Mouse (Mus musculus) yolk sac, embryonic 10.5 days (tissue): ENCODE data around the gene Utp4.
"Not testable (repeated sequence)": the region's sequence is repeated elsewhere in the genome, so short reads cannot be mapped to it uniquely, and the experiment has no call there.

Source experiments
- DNase-seq: peaks from one replicate; pipeline ENCODE4 v3.0.0-alpha.2; 2017; ENCODE audit warnings: low spot score

Gene Utp4

DNA sequence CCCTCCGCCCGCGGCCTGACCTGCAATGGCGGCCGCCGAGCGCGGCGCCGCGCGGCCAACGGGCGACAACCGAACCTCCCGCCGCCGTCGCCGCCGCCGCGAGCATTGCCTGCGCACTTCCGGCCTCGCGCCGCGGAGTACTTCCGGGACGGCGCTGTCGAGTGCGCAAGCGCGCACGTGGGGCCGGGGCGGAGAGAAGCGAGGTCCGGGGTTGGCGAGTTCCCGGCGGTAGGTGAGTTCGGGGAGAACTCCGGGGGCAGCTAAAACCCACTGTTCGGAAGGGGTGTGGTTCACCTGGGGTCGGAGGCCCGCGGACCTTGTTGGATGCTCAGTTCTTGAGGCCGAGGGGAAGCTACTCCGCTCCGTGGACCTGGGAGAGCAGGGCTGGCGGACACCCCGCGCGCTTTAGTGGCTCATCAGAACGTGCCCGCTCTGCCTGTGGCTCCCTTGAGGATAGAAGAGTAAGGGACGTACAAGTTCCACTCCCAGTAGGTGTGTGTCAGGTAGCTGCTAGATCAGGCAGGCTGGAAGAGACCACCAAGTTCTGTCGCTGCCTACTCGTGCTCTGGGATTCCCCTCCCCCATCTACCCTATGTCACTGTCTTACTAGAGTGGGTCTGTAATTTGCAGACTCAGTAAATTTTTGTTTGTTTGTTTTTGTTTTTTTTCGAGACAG, at the start of gene Utp4:
TSS of gene Utp4 (plus strand) at position 156 of the 676 bp plus-strand sequence.
- peak; percentile 87 for DNase-seq

- DNase-seq = no peak
Observed at GRCm38 (mm10) chr8:106850034-106850433, 43.4 kb upstream of the Utp4 start.

GRCm38 (mm10) chr8:106854534-106855241, 38.7 kb upstream of the Utp4 start:
- peak; percentile 47 for DNase-seq

DNA sequence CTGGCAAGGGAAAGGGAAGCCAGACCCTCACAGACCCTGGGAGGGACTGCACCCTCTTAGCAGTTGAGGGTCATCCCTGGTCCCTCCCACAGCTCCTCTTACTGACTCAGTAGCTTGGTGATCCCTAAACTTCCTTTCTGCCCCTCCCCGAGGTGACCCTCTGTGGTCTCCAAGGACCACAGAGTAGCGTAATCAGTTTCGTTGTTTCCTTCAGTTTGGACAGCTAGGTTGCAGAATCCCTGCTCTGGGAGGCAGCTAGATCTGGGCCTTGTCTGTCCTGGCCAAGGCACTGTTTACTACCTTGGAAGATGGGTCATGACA, 38.2 kb upstream of the Utp4 start:
- DNase-seq = no peak

DNA sequence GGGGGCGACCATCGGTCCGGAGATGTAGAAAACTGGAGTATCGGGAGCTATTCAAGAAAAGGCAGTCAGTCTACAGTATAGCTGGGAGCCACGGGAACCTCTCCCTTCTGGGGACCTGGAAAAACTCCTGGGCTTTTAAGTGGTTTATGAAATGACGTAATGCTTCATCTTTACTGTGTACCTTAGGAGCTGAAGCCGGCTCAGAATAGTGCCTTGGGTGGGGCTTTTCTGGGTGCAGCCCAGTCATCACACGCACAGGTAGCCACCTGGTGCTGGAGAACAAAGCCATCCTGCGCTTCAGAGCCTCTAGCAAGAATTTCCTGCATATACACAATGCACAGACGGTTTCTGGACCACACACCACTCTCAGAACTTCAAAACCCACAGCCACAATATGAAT, 30.6 kb upstream of the Utp4 start:
- no peak for DNase-seq

- no peak for DNase-seq
Observed at GRCm38 (mm10) chr8:106865354-106865753, 28.1 kb upstream of the Utp4 start.

DNA sequence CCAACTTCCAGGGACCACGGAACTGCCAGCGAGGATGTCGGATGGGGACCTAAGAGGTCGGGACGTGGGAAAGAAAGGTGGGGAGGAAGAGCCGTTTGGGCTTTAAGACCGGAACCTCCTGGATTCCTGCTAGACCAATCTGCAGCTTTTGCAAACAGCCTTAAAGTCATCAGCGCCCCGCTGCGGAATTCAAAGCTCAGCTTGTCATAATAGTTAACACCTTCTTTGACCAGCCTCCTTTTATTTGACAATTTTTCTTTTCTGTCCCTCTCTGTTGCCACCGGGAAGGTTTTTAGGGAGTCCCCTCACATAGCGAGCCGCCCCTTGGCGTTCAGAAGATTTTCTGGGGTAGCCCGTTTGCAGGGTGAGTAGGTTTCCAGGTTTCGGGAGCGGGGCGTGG, 23.4 kb upstream of the Utp4 start, which contains the start of gene Has3:
TSS of gene Has3 (plus strand) at position 192 of the 400 bp plus-strand sequence.
- DNase-seq = no peak

DNA sequence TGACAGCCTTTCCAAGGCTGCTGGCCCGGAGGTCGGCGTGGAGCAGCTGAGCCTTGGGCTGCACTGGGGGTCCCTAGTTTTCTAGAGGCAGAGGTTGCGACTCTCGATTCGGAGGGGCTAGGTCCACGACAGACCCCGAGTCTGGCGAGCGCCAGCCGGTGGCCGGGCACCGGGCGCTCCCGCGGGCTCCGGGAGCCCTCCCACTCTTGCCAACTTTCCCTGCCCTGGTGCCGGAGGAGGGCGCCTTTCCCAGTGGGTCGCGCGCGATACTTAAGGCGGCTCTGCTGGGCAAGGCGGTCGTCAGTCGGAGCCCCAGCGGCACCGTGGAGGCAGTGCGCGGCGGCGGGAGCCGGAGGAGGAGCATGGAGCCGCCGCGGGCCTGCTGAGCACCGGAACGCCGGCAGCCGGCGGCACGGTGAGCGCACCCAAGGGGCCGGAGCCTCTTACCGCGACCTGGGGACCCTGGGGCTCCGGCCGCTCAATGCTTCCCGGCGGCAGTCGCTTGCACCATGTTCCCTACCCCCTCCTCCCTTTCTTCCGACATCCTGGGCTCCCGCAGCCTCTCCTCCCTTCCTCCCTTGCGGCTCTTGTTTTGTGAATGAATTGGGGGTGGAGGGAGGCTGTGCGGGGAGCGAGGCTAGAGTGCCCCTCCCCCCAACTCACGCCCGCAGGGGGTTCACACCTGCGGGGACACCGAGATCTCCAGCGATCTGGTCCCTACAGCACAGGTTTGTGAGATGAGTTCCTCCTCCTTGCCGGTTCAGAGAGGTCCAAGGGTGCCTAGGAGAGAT, 22.7 kb upstream of the Utp4 start:
- DNase-seq = no peak

DNA sequence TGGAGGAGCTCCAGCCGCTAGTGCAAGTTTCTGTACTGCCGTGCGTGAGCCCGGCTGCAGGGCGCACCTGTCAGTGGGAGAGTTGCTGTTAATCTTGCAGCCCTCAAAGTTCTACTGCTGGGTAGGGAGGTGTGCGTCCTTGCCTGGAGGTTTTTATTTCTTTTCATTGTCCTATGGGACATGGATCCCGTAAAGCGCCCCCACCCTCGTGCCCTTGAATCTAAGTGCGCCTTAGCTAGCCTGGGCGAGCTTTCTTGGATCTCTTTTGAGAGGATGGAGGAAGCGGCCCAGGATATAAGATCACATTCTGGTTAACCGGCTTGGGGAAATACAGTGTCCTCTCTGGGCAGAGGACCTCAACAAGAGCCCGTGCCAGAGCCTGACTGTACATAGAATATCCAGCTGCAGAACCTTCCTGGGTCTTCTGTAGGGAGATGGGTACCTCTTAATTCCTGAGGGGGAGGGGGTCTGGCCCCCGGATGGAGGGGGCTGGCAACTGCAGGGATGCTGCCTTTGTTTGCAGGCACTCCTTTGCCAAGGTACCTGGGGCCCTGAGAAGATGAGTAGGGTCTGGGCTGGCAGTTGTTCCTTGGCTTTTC, 22.0 kb upstream of the Utp4 start:
- DNase-seq = no peak

GRCm38 (mm10) chr8:106871931-106872371, 21.5 kb upstream of the Utp4 start:
- DNase-seq = no peak

DNA sequence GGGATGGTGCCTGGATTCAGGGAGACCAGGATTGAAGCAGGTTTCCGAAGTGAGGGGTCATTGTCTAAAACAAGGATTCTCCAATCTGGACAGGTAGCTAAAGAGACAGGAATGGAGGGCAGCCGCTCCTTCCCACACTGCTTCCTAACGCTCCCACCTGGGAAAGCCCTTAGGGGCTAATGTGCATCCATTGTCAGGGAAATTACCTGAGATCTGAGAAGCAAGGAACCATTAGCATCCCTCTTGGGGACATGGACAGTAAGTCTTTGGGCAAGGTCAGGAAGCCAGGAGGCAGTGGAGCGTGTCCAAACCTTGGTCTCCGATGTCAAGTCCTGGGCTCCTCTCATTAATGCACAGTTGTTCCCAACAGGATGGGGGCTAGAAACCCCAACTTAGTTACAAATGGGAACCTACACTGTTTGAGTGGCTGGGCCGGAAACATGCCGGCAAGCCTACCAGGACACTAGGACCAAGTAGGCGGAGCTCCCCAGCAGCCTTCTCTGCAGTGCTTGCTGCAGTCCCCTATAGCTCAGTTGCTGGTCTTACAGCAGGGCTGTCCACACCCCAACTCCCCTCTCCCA, 20.9 kb upstream of the Utp4 start:
- no peak for DNase-seq

DNA sequence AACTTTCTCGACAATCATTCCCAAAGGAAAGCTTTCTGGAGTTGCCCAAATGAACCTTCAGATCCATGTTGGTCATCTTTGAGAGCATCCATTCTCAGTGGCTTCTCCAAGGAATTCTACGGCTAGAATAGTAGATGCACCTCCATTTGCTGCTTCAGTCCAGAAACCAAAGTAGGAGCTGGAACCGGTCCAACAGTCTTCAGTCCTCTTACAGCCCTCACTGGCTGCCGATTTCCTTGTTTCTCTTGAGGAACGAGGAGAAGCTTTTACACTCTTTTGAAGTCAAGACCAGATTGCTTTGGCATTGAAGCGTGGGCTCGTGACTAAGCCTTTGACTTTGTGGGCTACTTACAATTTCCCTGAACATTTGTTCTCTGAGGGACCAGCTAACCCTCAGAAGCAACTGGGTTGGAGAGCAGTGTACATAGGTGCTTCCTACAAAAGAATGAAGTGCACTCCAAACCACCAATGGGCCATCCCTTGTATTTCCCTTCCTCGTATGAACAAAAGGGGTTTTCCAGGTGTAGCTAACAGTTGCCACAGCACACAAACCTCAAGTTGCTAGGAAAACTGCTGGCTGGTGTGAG, 13.2 kb upstream of the Utp4 start:
- DNase-seq = no peak

- DNase-seq = not testable (repeated sequence)
Observed at GRCm38 (mm10) chr8:106884094-106884493, 9.3 kb upstream of the Utp4 start.

DNA sequence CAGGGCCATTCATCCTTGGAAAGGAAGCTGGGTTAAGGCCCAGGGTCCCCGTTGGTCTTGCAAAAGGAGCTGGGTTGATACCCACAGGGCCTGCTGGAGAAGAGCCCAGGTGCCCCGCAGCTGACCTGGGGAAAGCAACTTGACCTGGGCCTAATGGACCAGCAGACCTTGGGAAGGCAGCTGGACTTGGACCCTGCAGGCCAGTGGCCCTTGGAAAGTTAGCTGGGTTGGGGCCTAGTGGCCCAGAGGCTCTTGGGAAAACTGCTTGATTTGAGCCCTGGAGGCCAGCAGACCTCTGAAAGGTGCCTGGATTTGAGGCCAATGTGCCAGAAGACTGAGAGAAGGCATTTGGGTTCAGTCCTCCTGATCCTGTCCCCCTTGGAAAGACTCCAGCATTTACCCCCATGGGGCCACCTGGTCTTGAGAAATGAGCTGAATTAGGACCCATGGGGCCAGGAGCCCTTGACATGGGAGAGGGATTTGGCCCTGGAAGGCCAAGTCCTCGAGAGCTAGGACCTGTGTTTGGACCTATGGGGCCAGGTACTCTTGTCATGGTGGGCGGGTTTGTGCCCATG, 8.5 kb upstream of the Utp4 start:
- DNase-seq = not testable (repeated sequence)

DNA sequence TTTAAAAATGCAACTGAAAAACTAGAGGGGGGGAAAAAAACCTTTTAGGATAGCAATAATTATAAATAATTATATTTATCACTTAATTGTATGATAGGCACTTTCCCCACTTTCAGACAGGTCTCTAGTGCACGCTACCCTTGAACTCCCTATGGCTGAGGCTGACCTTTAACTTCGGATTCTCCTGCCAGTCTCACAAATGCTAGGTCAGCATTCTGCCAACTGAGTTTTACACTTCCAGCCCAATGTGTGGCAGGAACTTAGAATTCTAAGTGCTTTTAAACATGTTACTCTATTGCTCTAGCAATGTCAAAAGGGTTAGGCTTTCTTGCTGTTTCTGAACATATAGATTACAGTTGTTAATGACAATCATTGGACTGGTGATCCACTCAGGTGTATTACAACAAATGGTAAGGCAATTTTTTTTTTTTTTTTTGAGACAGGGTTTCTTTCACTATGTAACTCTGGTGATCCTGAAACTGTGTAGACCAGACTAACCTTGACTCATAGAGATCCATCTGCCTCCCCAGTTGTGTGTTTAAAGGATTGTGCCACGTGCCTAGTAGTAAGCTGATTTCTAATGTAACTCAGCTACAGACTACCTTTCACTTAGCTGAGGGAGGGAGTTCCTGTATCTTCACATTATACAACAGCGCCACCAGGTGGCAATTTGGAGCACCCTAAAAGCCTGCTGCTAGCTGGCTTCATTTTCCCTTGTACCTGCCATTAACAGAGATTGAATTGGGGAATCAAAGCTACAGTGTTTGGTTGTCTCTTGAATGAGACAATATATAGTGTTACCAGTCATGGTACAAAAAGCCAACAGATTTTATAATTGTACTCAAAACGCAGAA, 5.9 kb upstream of the Utp4 start:
- peak; percentile 49 for DNase-seq

DNA sequence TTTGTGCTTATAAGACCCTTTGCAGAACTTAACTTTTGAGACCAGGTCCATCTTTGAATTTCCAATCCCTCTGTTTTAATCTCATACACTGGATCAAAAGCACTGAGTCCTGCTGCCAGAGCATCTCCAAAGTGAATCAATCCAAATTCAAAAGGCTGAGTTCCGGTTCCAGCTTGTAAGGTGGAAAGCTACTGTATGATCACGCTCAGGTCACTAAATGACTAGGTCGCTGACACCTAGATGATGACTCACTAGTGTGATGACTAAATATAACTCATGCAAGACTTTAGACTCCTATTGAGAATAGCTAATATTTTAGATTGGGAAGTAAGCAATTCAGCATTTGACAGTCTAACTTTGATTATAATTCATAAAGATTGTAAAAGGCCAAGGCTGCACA, 4.6 kb upstream of the Utp4 start:
- DNase-seq = no peak

GRCm38 (mm10) chr8:106892210-106892805, 1.1 kb upstream of the Utp4 start:
- DNase-seq = peak; percentile 72

GRCm38 (mm10) chr8:106892806-106893451, 507 bp upstream of the Utp4 start:
- peak; percentile 86 for DNase-seq

DNA sequence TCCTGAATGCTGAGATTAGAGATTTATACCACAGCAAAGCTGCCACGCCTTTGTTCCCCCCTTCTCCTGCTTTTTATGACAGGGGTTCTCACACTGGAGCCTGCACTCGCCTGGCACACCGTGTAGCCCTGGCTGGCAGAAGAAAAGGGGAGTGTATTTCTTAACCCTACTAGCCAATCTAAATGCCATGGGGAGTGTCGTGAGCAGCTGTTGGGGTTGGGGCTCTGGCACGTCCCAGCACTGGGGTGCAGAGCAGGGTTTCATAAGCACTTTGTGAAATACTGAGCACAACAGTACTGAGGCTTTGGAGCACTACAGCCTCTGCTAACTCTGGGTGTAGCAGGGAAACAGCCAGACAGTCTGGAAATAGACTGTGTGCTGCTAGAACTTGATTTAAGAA, 6.0 kb downstream of the Utp4 start:
- DNase-seq = no peak
